Mouse (Mus musculus): ENCODE results near the gene Parp8.

Parp8 gene

DNA sequence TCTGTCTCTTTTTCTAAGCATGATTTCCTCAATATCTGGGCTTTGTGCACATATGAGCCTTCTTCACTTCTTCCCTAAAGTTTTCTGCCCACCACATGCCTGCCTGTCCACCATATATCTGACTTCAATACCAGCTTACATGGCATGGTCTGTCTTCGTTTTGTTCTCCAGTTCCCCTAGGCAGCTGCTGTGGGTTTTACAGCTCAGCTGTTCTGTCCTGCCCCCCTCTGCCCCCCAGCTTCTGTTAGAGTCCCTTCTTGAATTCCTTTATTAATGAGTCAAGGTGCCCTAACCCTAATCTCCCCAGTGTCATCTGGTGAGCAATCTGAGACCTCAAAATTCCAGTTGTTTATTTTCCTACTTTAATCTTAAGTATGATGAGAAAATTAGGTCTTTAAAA, 155.1 kb downstream of the Parp8 start:
- no peak for DNase-seq (ENCODE audit: low spot score)

DNA sequence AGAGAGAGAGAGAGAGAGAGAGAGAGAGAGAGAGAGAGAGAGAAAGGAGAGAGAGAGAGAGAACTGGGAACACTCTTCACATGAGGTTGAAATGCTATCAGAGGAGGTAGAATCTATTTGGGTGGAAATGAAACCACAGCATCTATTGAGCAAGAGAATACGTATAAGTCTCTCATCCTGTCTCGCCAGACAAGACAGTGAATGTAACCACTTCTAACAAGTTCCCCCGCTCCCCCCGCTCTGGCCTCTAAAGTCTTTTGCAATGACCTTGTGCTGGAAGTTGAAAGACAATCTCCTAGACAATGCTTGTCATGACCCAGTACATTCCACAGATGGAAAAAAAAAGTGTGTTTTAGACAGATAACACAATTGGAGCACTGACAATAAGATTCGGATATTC, 181.4 kb downstream of the Parp8 start:
- DNase-seq (ENCODE audit: low spot score) = no peak

DNA sequence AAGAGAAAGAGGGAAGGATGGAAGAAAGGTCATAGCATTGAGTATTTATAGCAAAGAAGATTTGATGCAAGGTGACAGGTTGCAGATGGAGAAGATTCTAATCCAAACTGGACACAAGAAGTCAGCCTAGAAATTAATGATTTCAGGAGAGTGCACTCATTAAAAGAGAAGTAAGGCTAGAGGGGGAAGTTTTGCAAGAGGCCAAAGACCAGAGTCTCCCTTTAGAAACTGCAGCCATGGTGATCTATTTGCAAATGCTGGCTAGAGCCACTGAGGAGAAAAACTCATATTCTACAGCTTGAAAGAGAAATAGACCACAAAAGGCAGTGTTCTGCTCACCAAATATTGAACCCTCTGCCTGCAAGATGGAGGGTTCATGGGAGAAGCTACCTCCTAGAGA, 194.4 kb downstream of the Parp8 start:
- no peak for DNase-seq (ENCODE audit: low spot score)

DNA sequence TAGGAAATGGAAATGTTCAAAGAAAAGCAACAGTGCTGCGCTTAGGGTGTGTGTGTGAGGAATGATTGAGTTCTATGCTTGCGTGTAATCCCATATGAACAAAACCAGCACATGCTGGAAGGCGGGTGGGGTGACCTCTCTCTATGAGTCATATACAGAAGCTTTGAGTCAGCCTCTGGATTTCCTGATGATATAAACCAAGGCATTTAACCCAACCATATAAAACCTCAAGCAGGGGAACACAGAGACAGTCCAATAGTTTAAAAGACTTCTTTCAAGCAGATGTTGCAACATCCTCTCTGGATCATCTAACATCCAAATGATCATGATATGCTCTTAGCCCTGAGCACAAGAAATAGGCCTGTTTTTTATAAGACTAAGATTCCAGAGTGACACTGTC, 196.3 kb downstream of the Parp8 start:
- DNase-seq (ENCODE audit: low spot score) = no peak

DNA sequence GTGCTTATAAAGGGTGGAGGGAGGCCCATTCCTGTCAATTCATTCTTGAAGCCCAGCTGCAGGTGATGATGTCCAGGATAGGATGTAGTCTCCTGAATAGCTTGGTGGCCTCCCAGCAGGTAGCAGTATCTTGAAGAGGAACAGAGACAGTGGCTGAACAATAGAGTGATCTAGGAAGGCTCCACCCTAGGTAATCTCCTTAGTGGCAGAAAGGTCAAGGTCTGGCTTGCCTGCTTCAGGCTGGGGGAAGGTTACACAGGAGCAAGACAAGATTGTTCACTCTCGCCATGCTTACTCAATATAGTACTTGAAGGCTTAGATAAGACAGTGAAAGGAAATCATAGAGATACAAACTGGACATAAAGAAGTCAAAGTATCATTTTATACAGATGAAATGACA, 213.9 kb downstream of the Parp8 start:
- no peak for DNase-seq (ENCODE audit: low spot score)

All from urinary bladder, postnatal 10 days (tissue).